ENCODE assay signal across 14 mouse cellular contexts in the genomic region with DNA sequence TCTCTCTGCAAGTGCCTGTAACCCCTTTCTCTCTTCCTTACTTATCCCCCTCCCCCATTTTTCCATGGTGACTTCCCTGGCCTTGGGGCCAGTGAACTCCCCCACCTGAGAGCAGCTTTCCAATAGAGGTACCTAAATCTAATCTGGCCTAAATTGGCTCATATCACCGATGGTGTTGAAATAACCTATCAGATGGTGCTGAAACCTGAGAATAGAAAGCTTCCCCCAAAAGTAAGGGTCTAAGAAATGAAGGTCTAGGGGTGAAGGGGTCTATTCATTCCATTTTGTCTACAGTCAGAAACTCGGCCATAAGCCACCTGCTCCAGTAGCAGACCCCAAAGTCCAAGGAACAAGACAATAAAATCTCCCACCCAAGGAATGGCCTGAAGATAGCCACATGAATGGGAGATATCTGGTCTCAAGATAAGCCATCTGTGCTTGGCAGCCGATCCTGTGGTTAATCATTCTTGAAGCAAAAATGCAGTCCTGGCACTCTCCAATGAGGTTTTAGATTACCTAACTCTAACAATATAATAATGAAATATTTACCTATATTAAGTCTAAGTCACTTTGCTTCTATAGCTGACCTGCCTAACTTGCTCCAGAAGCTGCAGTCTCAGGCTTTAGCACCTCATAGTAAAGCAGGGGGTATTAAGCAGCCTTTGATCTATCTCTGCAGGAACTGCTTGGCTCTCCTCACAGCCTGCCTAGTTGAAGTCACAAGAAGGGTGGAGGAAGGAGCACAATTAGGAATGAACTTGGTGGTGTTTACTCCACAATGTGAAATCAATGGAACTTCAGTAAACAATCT. TPM values are rescaled to one million over a fixed set of nuclear protein-coding genes. Genes with fewer than 3 reads are reported as not detected.
A peak's percentile ranks its signal among the peaks of the same experiment; 100 is the strongest.
DNase-seq lines count a peak whose midpoint lies in the region; ATAC-seq lines count a peak whose summit lies in the region.
"Had no signal": no experiment of that assay in that cellular context is flagged by ENCODE, and none has a peak within 500 bp of the region (broad histone marks: within the 10 kb centered on the region; RNA-seq: fewer than 3 reads in every experiment).

No protein-coding gene starts in this region.

- H3K9me3 ChIP-seq in heart, embryonic 12.5 days (replicated peaks) = no peaks in the 10 kb centered on the region
- H3K9me3 ChIP-seq in midbrain, embryonic 12.5 days = no peaks in the 10 kb centered on the region
- H3K9me3 ChIP-seq in midbrain, embryonic 16.5 days (replicated peaks; ENCODE audit: control insufficient read depth, low read length, poor library complexity, severe bottlenecking) = no peaks in the 10 kb centered on the region
- no peaks in the 10 kb centered on the region for H3K9me3 ChIP-seq in kidney, embryonic 16.5 days (ENCODE audit: low read length)
- H3K9me3 ChIP-seq in stomach, embryonic 16.5 days (replicated peaks; ENCODE audit: control insufficient read depth, low read length) = no peaks in the 10 kb centered on the region

- 23% methylated on average over 3 of the region's 3 CpGs for WGBS in heart, embryonic 12.5 days
- WGBS in midbrain, embryonic 12.5 days = 79% methylated on average over 3 of the region's 3 CpGs
- WGBS in midbrain, embryonic 16.5 days = 69% methylated on average over 3 of the region's 3 CpGs
- 40% methylated on average over 3 of the region's 3 CpGs for WGBS in kidney, embryonic 16.5 days
- WGBS in stomach, embryonic 16.5 days = 29% methylated on average over 3 of the region's 3 CpGs

- no peaks in the 10 kb centered on the region for H3K27me3 ChIP-seq in heart, embryonic 12.5 days (replicated peaks)
- no peaks in the 10 kb centered on the region for H3K27me3 ChIP-seq in midbrain, embryonic 12.5 days
- H3K27me3 ChIP-seq in midbrain, embryonic 16.5 days (ENCODE audit: control insufficient read depth, insufficient read depth, low read depth, low read length) = no peaks in the 10 kb centered on the region
- H3K27me3 ChIP-seq in kidney, embryonic 16.5 days (ENCODE audit: insufficient read depth, low read length) = no peaks in the 10 kb centered on the region
- H3K27me3 ChIP-seq in stomach, embryonic 16.5 days (ENCODE audit: control insufficient read depth, insufficient read depth, low read length) = no peaks in the 10 kb centered on the region

- ATAC-seq in heart, embryonic 12.5 days (ENCODE audit: insufficient number of reproducible peaks, low FRiP score) = no peak
- no peak for ATAC-seq in midbrain, embryonic 12.5 days (ENCODE audit: low FRiP score, low read depth)
- no peak for ATAC-seq in midbrain, embryonic 16.5 days
- peak; percentile 66 for ATAC-seq in kidney, embryonic 16.5 days (ENCODE audit: low FRiP score, low TSS enrichment)
- ATAC-seq in stomach, embryonic 16.5 days (ENCODE audit: insufficient read depth, low FRiP score) = peak; percentile 54; the same call in 1 of the 2 replicates
- ATAC-seq: hindbrain, postnatal 0 days had no signal

- intact Hi-C loops in left cerebral cortex, postnatal 25 days (cut with DNase I) = no loop called here

- peaks cover 37% of the 10 kb centered on the region for H3K36me3 ChIP-seq in heart, embryonic 12.5 days
- peaks cover 47% of the 10 kb centered on the region for H3K36me3 ChIP-seq in midbrain, embryonic 12.5 days
- peaks cover 22% of the 10 kb centered on the region for H3K36me3 ChIP-seq in midbrain, embryonic 16.5 days (ENCODE audit: control insufficient read depth, insufficient read depth, low read length)
- H3K36me3 ChIP-seq in kidney, embryonic 16.5 days (ENCODE audit: insufficient read depth, low read length) = peaks cover 29% of the 10 kb centered on the region; the same call in 1 of the 2 replicates
- H3K36me3 ChIP-seq in stomach, embryonic 16.5 days (ENCODE audit: control insufficient read depth, insufficient read depth, low read length) = no peaks in the 10 kb centered on the region

- H3K9ac ChIP-seq in heart, embryonic 12.5 days = no peak overlapping the region
- H3K9ac ChIP-seq in midbrain, embryonic 12.5 days (replicated peaks) = no peak overlapping the region
- no peak overlapping the region for H3K9ac ChIP-seq in midbrain, embryonic 16.5 days (ENCODE audit: low read depth, low read length)
- H3K9ac ChIP-seq in kidney, embryonic 16.5 days (replicated peaks; ENCODE audit: low read length) = no peak overlapping the region
- H3K9ac ChIP-seq in stomach, embryonic 16.5 days (ENCODE audit: low read length) = no peak overlapping the region

- H3K4me2 ChIP-seq in heart, embryonic 12.5 days = no peak overlapping the region
- no peak overlapping the region for H3K4me2 ChIP-seq in midbrain, embryonic 12.5 days (replicated peaks)
- H3K4me2 ChIP-seq in midbrain, embryonic 16.5 days (ENCODE audit: low read length) = no peak overlapping the region
- H3K4me2 ChIP-seq in kidney, embryonic 16.5 days (replicated peaks; ENCODE audit: low read depth, low read length) = no peak overlapping the region
- H3K4me2 ChIP-seq in stomach, embryonic 16.5 days (ENCODE audit: low read depth, low read length) = no peak overlapping the region

- H3K27ac ChIP-seq in heart, embryonic 12.5 days (ENCODE audit: poor library complexity, severe bottlenecking) = 0 out of 2 replicates have a peak overlapping the region, but pooled peaks have one; percentile 2
- peak overlapping the region; percentile 36; the same call in 1 of the 2 replicates for H3K27ac ChIP-seq in midbrain, embryonic 12.5 days (replicated peaks)
- H3K27ac ChIP-seq in midbrain, embryonic 16.5 days (ENCODE audit: low read length) = no peak overlapping the region
- H3K27ac ChIP-seq in kidney, embryonic 16.5 days (ENCODE audit: low read length) = peak overlapping the region; percentile 56
- peak overlapping the region; percentile 65 for H3K27ac ChIP-seq in stomach, embryonic 16.5 days (ENCODE audit: low read length)
- H3K27ac ChIP-seq: hindbrain, postnatal 0 days; macrophage had no signal

- no peak for DNase-seq in heart, postnatal 4 days
- DNase-seq in left cerebral cortex, postnatal 25 days (ENCODE audit: low spot score in 2 of 2) = no peak
- DNase-seq in gastrocnemius, postnatal 25 days = no peak
- DNase-seq: right cerebral cortex, postnatal 4 days; thymus, postnatal 4 days had no signal

- H3K4me1 ChIP-seq in heart, embryonic 12.5 days (replicated peaks) = peaks cover 13% of the 10 kb centered on the region
- H3K4me1 ChIP-seq in midbrain, embryonic 12.5 days = peaks cover 13% of the 10 kb centered on the region
- peaks cover 3% of the 10 kb centered on the region; the same call in 1 of the 2 replicates for H3K4me1 ChIP-seq in midbrain, embryonic 16.5 days (ENCODE audit: control insufficient read depth, insufficient read depth, low read length)
- peaks cover 17% of the 10 kb centered on the region for H3K4me1 ChIP-seq in kidney, embryonic 16.5 days (ENCODE audit: insufficient read depth, low read length)
- H3K4me1 ChIP-seq in stomach, embryonic 16.5 days (ENCODE audit: control insufficient read depth, insufficient read depth, low read length) = peaks cover 12% of the 10 kb centered on the region

- no peak overlapping the region for H3K4me3 ChIP-seq in heart, embryonic 12.5 days
- no peak overlapping the region for H3K4me3 ChIP-seq in midbrain, embryonic 12.5 days
- H3K4me3 ChIP-seq in midbrain, embryonic 16.5 days (ENCODE audit: low read depth, low read length) = no peak overlapping the region
- H3K4me3 ChIP-seq in kidney, embryonic 16.5 days (ENCODE audit: low read length) = no peak overlapping the region
- no peak overlapping the region for H3K4me3 ChIP-seq in stomach, embryonic 16.5 days (replicated peaks; ENCODE audit: low read length)

RNA-seq across cellular contexts. Expression of a gene that starts 15.6 kb away (rescaled TPM):
- 15.6 and 17.4 TPM in 2 replicates for polyA plus RNA-seq in heart, embryonic 12.5 days (2016; fragmentation: Nextera tagmentation; extraction: Ambion mirVana)
- 10 to 100 TPM; 12.2 to 15.7 TPM for total RNA-seq in heart, postnatal 4 days (2021)
- polyA plus RNA-seq in midbrain, embryonic 12.5 days (2016; fragmentation: Nextera tagmentation; extraction: Ambion mirVana) = 8.1 and 8.4 TPM in 2 replicates
- polyA plus RNA-seq in midbrain, embryonic 16.5 days (2015; fragmentation: Nextera tagmentation; extraction: Ambion mirVana) = 5.7 and 7.9 TPM in 2 replicates
- polyA plus RNA-seq in kidney, embryonic 16.5 days (2015; fragmentation: Nextera tagmentation; extraction: Ambion mirVana) = 21.5 and 21.6 TPM in 2 replicates
- polyA plus RNA-seq in stomach, embryonic 16.5 days (2015; fragmentation: Nextera tagmentation; extraction: Ambion mirVana) = 18.1 and 19.3 TPM in 2 replicates
- 1 to 10 TPM; 1.9 to 3.4 TPM for total RNA-seq in left cerebral cortex, postnatal 25 days (2021)
- total RNA-seq in gastrocnemius, postnatal 25 days (2021) = 10 to 100 TPM in 1 of 2 experiments, 1 to 10 TPM in 1; 7.7 to 11.1 TPM

RNA-seq across cellular contexts. Expression of a gene that starts 25.3 kb away (rescaled TPM):
- polyA plus RNA-seq in heart, embryonic 12.5 days (2016; fragmentation: Nextera tagmentation; extraction: Ambion mirVana) = not detected in 2 replicates
- total RNA-seq in heart, postnatal 4 days (2021) = not detected
- polyA plus RNA-seq in midbrain, embryonic 12.5 days (2016; fragmentation: Nextera tagmentation; extraction: Ambion mirVana) = not detected in 2 replicates
- polyA plus RNA-seq in midbrain, embryonic 16.5 days (2015; fragmentation: Nextera tagmentation; extraction: Ambion mirVana) = not detected in 2 replicates
- not detected in 2 replicates for polyA plus RNA-seq in kidney, embryonic 16.5 days (2015; fragmentation: Nextera tagmentation; extraction: Ambion mirVana)
- polyA plus RNA-seq in stomach, embryonic 16.5 days (2015; fragmentation: Nextera tagmentation; extraction: Ambion mirVana) = not detected in 2 replicates
- not detected for total RNA-seq in left cerebral cortex, postnatal 25 days (2021)
- not detected for total RNA-seq in gastrocnemius, postnatal 25 days (2021)
- total RNA-seq: hindbrain, postnatal 0 days; left cerebral cortex, postnatal 14 days; neutrophil, adult 5-6 weeks had no signal
- polyA plus RNA-seq: hindbrain, postnatal 0 days; macrophage had no signal

RNA-seq across cellular contexts. Expression of a gene that starts 33.3 kb away (rescaled TPM):
- polyA plus RNA-seq in heart, embryonic 12.5 days (2016; fragmentation: Nextera tagmentation; extraction: Ambion mirVana) = 21.2 and 27.4 TPM in 2 replicates
- total RNA-seq in heart, postnatal 4 days (2021) = 10 to 100 TPM; 21.0 to 25.7 TPM
- polyA plus RNA-seq in midbrain, embryonic 12.5 days (2016; fragmentation: Nextera tagmentation; extraction: Ambion mirVana) = 75.8 and 80.8 TPM in 2 replicates
- 110 and 112 TPM in 2 replicates for polyA plus RNA-seq in midbrain, embryonic 16.5 days (2015; fragmentation: Nextera tagmentation; extraction: Ambion mirVana)
- polyA plus RNA-seq in kidney, embryonic 16.5 days (2015; fragmentation: Nextera tagmentation; extraction: Ambion mirVana) = 27.1 and 32.0 TPM in 2 replicates
- 21.4 and 24.1 TPM in 2 replicates for polyA plus RNA-seq in stomach, embryonic 16.5 days (2015; fragmentation: Nextera tagmentation; extraction: Ambion mirVana)
- total RNA-seq in left cerebral cortex, postnatal 25 days (2021) = 10 to 100 TPM; 33.8 to 35.1 TPM
- 10 to 100 TPM; 11.4 to 11.6 TPM for total RNA-seq in gastrocnemius, postnatal 25 days (2021)

RNA-seq across cellular contexts. Expression of a gene that starts 53.8 kb away (rescaled TPM):
- polyA plus RNA-seq in heart, embryonic 12.5 days (2016; fragmentation: Nextera tagmentation; extraction: Ambion mirVana) = 10.3 and 10.9 TPM in 2 replicates
- 10 to 100 TPM; 37.9 to 41.0 TPM for total RNA-seq in heart, postnatal 4 days (2021)
- 19.8 and 22.7 TPM in 2 replicates for polyA plus RNA-seq in midbrain, embryonic 12.5 days (2016; fragmentation: Nextera tagmentation; extraction: Ambion mirVana)
- 14.2 and 15.1 TPM in 2 replicates for polyA plus RNA-seq in midbrain, embryonic 16.5 days (2015; fragmentation: Nextera tagmentation; extraction: Ambion mirVana)
- polyA plus RNA-seq in kidney, embryonic 16.5 days (2015; fragmentation: Nextera tagmentation; extraction: Ambion mirVana) = 5.9 and 9.1 TPM in 2 replicates
- polyA plus RNA-seq in stomach, embryonic 16.5 days (2015; fragmentation: Nextera tagmentation; extraction: Ambion mirVana) = 3.9 and 4.5 TPM in 2 replicates
- total RNA-seq in left cerebral cortex, postnatal 25 days (2021) = 10 to 100 TPM; 65.8 to 69.4 TPM
- total RNA-seq in gastrocnemius, postnatal 25 days (2021) = 1 to 10 TPM; 5.1 to 5.2 TPM

Comparison
In these comparisons a context has a peak if more than half of its experiments do, and no peak if none do; other contexts are left out.
1. ATAC-seq: peak in kidney, embryonic 16.5 days (single experiment) and stomach, embryonic 16.5 days (single experiment); none in heart, embryonic 12.5 days (single experiment), midbrain, embryonic 12.5 days (single experiment) and midbrain, embryonic 16.5 days (single experiment).